Mouse (Mus musculus): ENCODE results near the gene Grik5. TPM values are rescaled to one million over a fixed set of nuclear protein-coding genes. Genes with fewer than 3 reads are reported as not detected.

The Grik5 gene
- polyA plus RNA-seq, 1 experiment: 191 TPM

GRCm38 (mm10) chr7:25003820-25004388 is 68.2 kb downstream of the Grik5 start:
- Histone ChIP-seq H3K4me3 (ENCODE audit: insufficient read depth, low read length) (peak overlapping the region; percentile 98), H3K4me1 (ENCODE audit: control insufficient read depth, insufficient read depth, low read length) (peaks cover 9% of the 10 kb centered on the region), H3K27ac (ENCODE audit: insufficient read depth, low read length) (peak overlapping the region; percentile 58; the same call in 1 of the 2 replicates)
- TF ChIP-seq CTCF (IDR thresholded peaks at IDR 0.05; ENCODE audit: extremely low read depth, insufficient read depth, low read length): no peak
- no peak for TF ChIP-seq POLR2A (IDR thresholded peaks at IDR 0.05; ENCODE audit: extremely low read depth, insufficient read depth, low read length)

DNA sequence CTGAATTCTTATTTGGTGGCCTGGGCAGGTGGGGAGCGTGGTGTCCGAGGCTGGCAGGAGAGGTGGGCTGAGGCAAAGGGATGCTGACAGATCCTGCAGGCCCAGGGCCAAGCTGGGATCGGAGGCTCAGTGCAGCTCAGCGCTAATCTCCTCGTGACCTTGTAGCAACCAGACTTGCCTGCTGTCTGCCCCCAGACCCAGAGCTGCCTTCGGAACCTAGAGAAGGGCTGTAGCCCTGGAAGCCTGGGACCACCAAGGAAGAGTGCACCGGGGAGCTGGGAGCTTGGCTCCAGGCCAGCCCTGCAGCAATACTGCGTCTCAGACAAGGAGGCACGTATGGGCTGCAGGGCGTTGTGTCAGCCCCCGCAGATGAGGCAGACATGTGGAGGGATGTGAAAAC is 68.9 kb downstream of the Grik5 start:
- H3K4me3 ChIP-seq (ENCODE audit: insufficient read depth, low read length): peak overlapping the region; percentile 98
- H3K4me1 ChIP-seq (ENCODE audit: control insufficient read depth, insufficient read depth, low read length): peaks cover 9% of the 10 kb centered on the region
- TF ChIP-seq CTCF (IDR thresholded peaks at IDR 0.05; ENCODE audit: extremely low read depth, insufficient read depth, low read length): no peak
- TF ChIP-seq POLR2A (IDR thresholded peaks at IDR 0.05; ENCODE audit: extremely low read depth, insufficient read depth, low read length): 0 out of 2 replicates have a peak, but pooled peaks have one; percentile 13
- peak overlapping the region; percentile 58; the same call in 1 of the 2 replicates for H3K27ac ChIP-seq (ENCODE audit: insufficient read depth, low read length)

GRCm38 (mm10) chr7:25000711-25001110 is 71.4 kb downstream of the Grik5 start:
- no peak overlapping the region for H3K27ac ChIP-seq (ENCODE audit: insufficient read depth, low read length)
- no peaks in the 10 kb centered on the region for H3K4me1 ChIP-seq (ENCODE audit: control insufficient read depth, insufficient read depth, low read length)
- no peak for TF ChIP-seq POLR2A (IDR thresholded peaks at IDR 0.05; ENCODE audit: extremely low read depth, insufficient read depth, low read length)
- no peak for TF ChIP-seq CTCF (IDR thresholded peaks at IDR 0.05; ENCODE audit: extremely low read depth, insufficient read depth, low read length)
- H3K4me3 ChIP-seq (ENCODE audit: insufficient read depth, low read length): no peak overlapping the region

DNA sequence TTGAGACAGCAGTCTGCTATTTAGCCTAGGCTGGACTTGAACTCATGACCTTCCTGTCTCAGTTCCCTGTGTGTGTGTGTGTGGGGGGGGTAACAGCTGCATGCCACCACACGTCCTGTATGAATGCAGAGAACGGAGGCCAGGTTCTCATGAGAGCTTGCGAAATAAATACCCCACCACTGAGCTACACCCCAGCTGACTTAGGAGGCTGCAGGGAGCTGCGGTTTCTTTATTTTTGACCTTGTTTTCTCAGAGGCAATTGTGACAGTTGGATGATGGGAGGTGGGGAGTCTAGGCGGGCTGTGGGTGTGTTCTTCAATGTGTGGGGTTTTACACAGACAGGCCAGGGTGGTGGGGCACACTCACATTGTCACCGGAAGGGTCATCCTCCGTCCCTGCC is 71.9 kb downstream of the Grik5 start:
- H3K27ac ChIP-seq (ENCODE audit: insufficient read depth, low read length): no peak overlapping the region
- no peaks in the 10 kb centered on the region for H3K4me1 ChIP-seq (ENCODE audit: control insufficient read depth, insufficient read depth, low read length)
- no peak overlapping the region for H3K4me3 ChIP-seq (ENCODE audit: insufficient read depth, low read length)
- no peak for TF ChIP-seq POLR2A (IDR thresholded peaks at IDR 0.05; ENCODE audit: extremely low read depth, insufficient read depth, low read length)
- no peak for TF ChIP-seq CTCF (IDR thresholded peaks at IDR 0.05; ENCODE audit: extremely low read depth, insufficient read depth, low read length)

DNA sequence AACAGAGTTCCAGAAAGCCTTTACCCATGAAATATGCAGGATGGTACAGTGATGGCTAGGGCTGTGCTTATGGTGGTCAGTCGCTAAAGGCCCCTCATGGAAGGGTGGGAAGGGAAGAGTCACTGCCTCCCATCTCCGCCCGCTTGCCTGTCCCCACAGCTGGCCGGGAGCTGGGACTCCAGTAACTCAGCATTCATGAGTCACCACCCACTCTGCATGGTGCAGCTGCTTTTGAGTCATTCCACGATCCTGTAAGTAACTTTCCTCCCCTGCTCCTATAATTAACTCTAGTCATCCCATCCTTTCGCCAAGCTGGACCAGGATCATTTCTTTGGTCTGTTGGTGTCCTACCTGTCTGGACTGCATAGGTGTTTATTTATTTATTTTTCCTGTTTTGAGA is 79.1 kb downstream of the Grik5 start:
- Histone ChIP-seq H3K27ac (ENCODE audit: insufficient read depth, low read length) (no peak overlapping the region), H3K4me1 (ENCODE audit: control insufficient read depth, insufficient read depth, low read length) (0 out of 2 replicates have a peak, but pooled peaks cover 2% of the 10 kb centered on the region), H3K4me3 (ENCODE audit: insufficient read depth, low read length) (no peak overlapping the region)
- TF ChIP-seq CTCF (IDR thresholded peaks at IDR 0.05; ENCODE audit: extremely low read depth, insufficient read depth, low read length): no peak
- TF ChIP-seq POLR2A (IDR thresholded peaks at IDR 0.05; ENCODE audit: extremely low read depth, insufficient read depth, low read length): peak; percentile 44; the same call in 1 of the 2 replicates

DNA sequence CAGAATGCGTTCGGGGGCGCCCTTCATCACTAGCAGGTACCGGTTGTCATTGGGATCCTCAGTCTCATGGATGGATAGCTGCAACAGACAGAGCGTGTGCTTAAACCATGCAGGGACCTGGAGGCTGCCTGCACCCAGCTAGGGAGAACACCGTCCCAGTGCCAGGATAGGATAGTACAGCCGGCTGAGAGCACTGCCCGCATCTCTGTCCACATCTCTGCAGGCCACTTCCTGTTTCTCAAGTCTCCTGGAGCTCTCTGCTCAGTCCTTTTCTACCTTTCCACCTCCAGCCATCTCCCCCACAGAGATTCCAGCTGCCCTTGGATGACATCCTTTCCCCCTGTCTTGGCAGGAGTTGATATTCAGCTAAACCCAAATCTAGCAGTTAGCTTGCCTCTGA is 81.7 kb downstream of the Grik5 start:
- H3K4me3 ChIP-seq (ENCODE audit: insufficient read depth, low read length): no peak overlapping the region
- 0 out of 2 replicates have a peak, but pooled peaks cover 2% of the 10 kb centered on the region for H3K4me1 ChIP-seq (ENCODE audit: control insufficient read depth, insufficient read depth, low read length)
- TF ChIP-seq POLR2A (IDR thresholded peaks at IDR 0.05; ENCODE audit: extremely low read depth, insufficient read depth, low read length): 0 out of 2 replicates have a peak, but pooled peaks have one; percentile 11
- TF ChIP-seq CTCF (IDR thresholded peaks at IDR 0.05; ENCODE audit: extremely low read depth, insufficient read depth, low read length): no peak
- H3K27ac ChIP-seq (ENCODE audit: insufficient read depth, low read length): no peak overlapping the region

- TF ChIP-seq CTCF (IDR thresholded peaks at IDR 0.05; ENCODE audit: extremely low read depth, insufficient read depth, low read length) (no peak), POLR2A (IDR thresholded peaks at IDR 0.05; ENCODE audit: extremely low read depth, insufficient read depth, low read length) (no peak)
- Histone ChIP-seq H3K27ac (ENCODE audit: insufficient read depth, low read length) (no peak overlapping the region), H3K4me1 (ENCODE audit: control insufficient read depth, insufficient read depth, low read length) (0 out of 2 replicates have a peak, but pooled peaks cover 2% of the 10 kb centered on the region), H3K4me3 (ENCODE audit: insufficient read depth, low read length) (no peak overlapping the region)
These were observed 84.2 kb downstream of the Grik5 start for GRCm38 (mm10) chr7:24987941-24988340.

GRCm38 (mm10) chr7:24985799-24986198 is 86.3 kb downstream of the Grik5 start:
- Histone ChIP-seq H3K27ac (ENCODE audit: insufficient read depth, low read length) (no peak overlapping the region), H3K4me1 (ENCODE audit: control insufficient read depth, insufficient read depth, low read length) (no peaks in the 10 kb centered on the region), H3K4me3 (ENCODE audit: insufficient read depth, low read length) (no peak overlapping the region)
- TF ChIP-seq POLR2A (IDR thresholded peaks at IDR 0.05; ENCODE audit: extremely low read depth, insufficient read depth, low read length): no peak
- TF ChIP-seq CTCF (IDR thresholded peaks at IDR 0.05; ENCODE audit: extremely low read depth, insufficient read depth, low read length): peak; percentile 48; the same call in 1 of the 2 replicates

GRCm38 (mm10) chr7:24984307-24984706 is 87.8 kb downstream of the Grik5 start:
- no peak overlapping the region for H3K4me3 ChIP-seq (ENCODE audit: insufficient read depth, low read length)
- no peak overlapping the region for H3K27ac ChIP-seq (ENCODE audit: insufficient read depth, low read length)
- no peak for TF ChIP-seq POLR2A (IDR thresholded peaks at IDR 0.05; ENCODE audit: extremely low read depth, insufficient read depth, low read length)
- 0 out of 2 replicates have a peak, but pooled peaks have one; percentile 10 for TF ChIP-seq CTCF (IDR thresholded peaks at IDR 0.05; ENCODE audit: extremely low read depth, insufficient read depth, low read length)
- no peaks in the 10 kb centered on the region for H3K4me1 ChIP-seq (ENCODE audit: control insufficient read depth, insufficient read depth, low read length)

GRCm38 (mm10) chr7:24983396-24983795 is 88.8 kb downstream of the Grik5 start:
- H3K4me1 ChIP-seq (ENCODE audit: control insufficient read depth, insufficient read depth, low read length): no peaks in the 10 kb centered on the region; the same call in 1 of the 2 replicates
- H3K4me3 ChIP-seq (ENCODE audit: insufficient read depth, low read length): no peak overlapping the region
- no peak overlapping the region for H3K27ac ChIP-seq (ENCODE audit: insufficient read depth, low read length)
- TF ChIP-seq POLR2A (IDR thresholded peaks at IDR 0.05; ENCODE audit: extremely low read depth, insufficient read depth, low read length): no peak
- TF ChIP-seq CTCF (IDR thresholded peaks at IDR 0.05; ENCODE audit: extremely low read depth, insufficient read depth, low read length): no peak

All from cortical plate, adult 2 months (tissue).